Mouse (Mus musculus): ENCODE data around the gene Chchd3.

Chchd3 gene

DNA sequence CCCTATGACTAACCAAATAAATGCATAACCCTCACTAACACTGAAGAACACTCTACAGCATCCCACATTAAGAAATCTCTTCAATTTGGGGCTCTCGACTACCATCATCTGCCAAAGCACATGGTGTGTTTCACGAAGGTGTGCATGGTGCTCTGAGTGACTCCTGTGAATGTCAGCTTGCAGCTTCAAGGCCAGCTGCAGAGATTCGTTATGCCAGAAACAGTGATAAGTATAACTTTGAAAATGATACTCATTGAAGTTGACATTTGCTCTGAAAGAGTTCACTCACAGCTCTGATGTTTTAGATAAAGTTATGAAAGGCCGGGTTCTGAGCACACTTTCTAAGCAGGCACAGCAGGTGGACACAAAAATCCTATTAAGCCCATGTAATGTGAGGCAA, 3.7 kb downstream of the Chchd3 start:
- H3K36me3 ChIP-seq (ENCODE audit: insufficient read depth, low read length), result peaks cover 53% of the 10 kb centered on the region
- TF ChIP-seq CTCF (conservative IDR thresholded peaks at IDR 0.05; ENCODE audit: low read length), result no peak
- TF ChIP-seq NANOG (IDR thresholded peaks at IDR 0.05; ENCODE audit: borderline replicate concordance, low read length), result no peak
- no peak for TF ChIP-seq POU5F1 (IDR thresholded peaks at IDR 0.05; ENCODE audit: borderline replicate concordance, low read length)
- H3K9me3 ChIP-seq (ENCODE audit: low read length), result no peaks in the 10 kb centered on the region
- H3K27me3 ChIP-seq (ENCODE audit: insufficient read depth, low read length), result no peaks in the 10 kb centered on the region
- H3K4me3 ChIP-seq (replicated peaks; ENCODE audit: low read length), result no peak overlapping the region
- peaks cover 31% of the 10 kb centered on the region for H3K4me1 ChIP-seq (replicated peaks; ENCODE audit: low read depth, low read length)

DNA sequence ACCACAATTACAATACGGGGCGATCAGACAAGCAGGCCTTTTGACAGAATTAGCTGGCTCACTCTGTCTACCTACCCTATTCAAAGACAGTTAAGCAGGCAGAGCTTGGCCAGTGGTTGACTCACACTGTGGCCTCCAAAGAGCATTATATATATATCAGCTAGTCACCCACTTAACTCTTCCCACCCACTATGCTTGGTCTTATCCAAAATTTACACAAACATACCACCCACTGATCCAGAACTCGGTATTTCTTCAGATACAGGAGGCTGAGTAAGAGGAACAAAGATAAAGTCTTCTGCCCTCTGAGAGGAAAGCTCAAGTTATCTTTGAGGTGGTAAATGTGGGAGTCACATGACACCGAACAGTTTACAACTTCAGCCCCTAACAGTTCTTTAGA, 4.4 kb downstream of the Chchd3 start:
- H3K4me1 ChIP-seq (replicated peaks; ENCODE audit: low read depth, low read length), result peaks cover 31% of the 10 kb centered on the region
- H3K9me3 ChIP-seq (ENCODE audit: low read length), result no peaks in the 10 kb centered on the region
- TF ChIP-seq NANOG (IDR thresholded peaks at IDR 0.05; ENCODE audit: borderline replicate concordance, low read length) (no peak), POU5F1 (IDR thresholded peaks at IDR 0.05; ENCODE audit: borderline replicate concordance, low read length) (no peak), CTCF (conservative IDR thresholded peaks at IDR 0.05; ENCODE audit: low read length) (no peak)
- H3K4me3 ChIP-seq (replicated peaks; ENCODE audit: low read length), result no peak overlapping the region
- peaks cover 53% of the 10 kb centered on the region for H3K36me3 ChIP-seq (ENCODE audit: insufficient read depth, low read length)
- H3K27me3 ChIP-seq (ENCODE audit: insufficient read depth, low read length), result no peaks in the 10 kb centered on the region

GRCm38 (mm10) chr6:33054946-33055345, 5.1 kb downstream of the Chchd3 start:
- TF ChIP-seq NANOG (IDR thresholded peaks at IDR 0.05; ENCODE audit: borderline replicate concordance, low read length), result no peak
- H3K36me3 ChIP-seq (ENCODE audit: insufficient read depth, low read length), result peaks cover 53% of the 10 kb centered on the region

GRCm38 (mm10) chr6:33051642-33052041, 8.4 kb downstream of the Chchd3 start:
- TF ChIP-seq POU5F1 (IDR thresholded peaks at IDR 0.05; ENCODE audit: borderline replicate concordance, low read length) (no peak), NANOG (IDR thresholded peaks at IDR 0.05; ENCODE audit: borderline replicate concordance, low read length) (no peak), CTCF (conservative IDR thresholded peaks at IDR 0.05; ENCODE audit: low read length) (no peak)
- Histone ChIP-seq H3K9me3 (ENCODE audit: low read length) (no peaks in the 10 kb centered on the region), H3K4me1 (replicated peaks; ENCODE audit: low read depth, low read length) (peaks cover 13% of the 10 kb centered on the region; the same call in 1 of the 2 replicates), H3K27me3 (ENCODE audit: insufficient read depth, low read length) (no peaks in the 10 kb centered on the region), H3K4me3 (replicated peaks; ENCODE audit: low read length) (no peak overlapping the region), H3K36me3 (ENCODE audit: insufficient read depth, low read length) (peaks cover 59% of the 10 kb centered on the region)

More at GRCm38 (mm10) chr6:33054946-33055345, 5.1 kb downstream of the Chchd3 start:
- peaks cover 31% of the 10 kb centered on the region for H3K4me1 ChIP-seq (replicated peaks; ENCODE audit: low read depth, low read length)
- no peak overlapping the region for H3K4me3 ChIP-seq (replicated peaks; ENCODE audit: low read length)
- H3K9me3 ChIP-seq (ENCODE audit: low read length), result no peaks in the 10 kb centered on the region
- no peaks in the 10 kb centered on the region for H3K27me3 ChIP-seq (ENCODE audit: insufficient read depth, low read length)

GRCm38 (mm10) chr6:33049705-33050420, 10.2 kb downstream of the Chchd3 start:
- no peak overlapping the region for H3K4me3 ChIP-seq (replicated peaks; ENCODE audit: low read length)
- peaks cover 13% of the 10 kb centered on the region; the same call in 1 of the 2 replicates for H3K4me1 ChIP-seq (replicated peaks; ENCODE audit: low read depth, low read length)
- peaks cover 50% of the 10 kb centered on the region for H3K36me3 ChIP-seq (ENCODE audit: insufficient read depth, low read length)
- no peak for TF ChIP-seq POU5F1 (IDR thresholded peaks at IDR 0.05; ENCODE audit: borderline replicate concordance, low read length)
- TF ChIP-seq NANOG (IDR thresholded peaks at IDR 0.05; ENCODE audit: borderline replicate concordance, low read length), result no peak
- no peak for TF ChIP-seq CTCF (conservative IDR thresholded peaks at IDR 0.05; ENCODE audit: low read length)
- H3K9me3 ChIP-seq (ENCODE audit: low read length), result no peaks in the 10 kb centered on the region
- no peaks in the 10 kb centered on the region for H3K27me3 ChIP-seq (ENCODE audit: insufficient read depth, low read length)

- Histone ChIP-seq H3K36me3 (ENCODE audit: insufficient read depth, low read length) (peaks cover 49% of the 10 kb centered on the region), H3K4me1 (replicated peaks; ENCODE audit: low read depth, low read length) (peaks cover 8% of the 10 kb centered on the region), H3K9me3 (ENCODE audit: low read length) (no peaks in the 10 kb centered on the region), H3K4me3 (replicated peaks; ENCODE audit: low read length) (no peak overlapping the region), H3K27me3 (ENCODE audit: insufficient read depth, low read length) (no peaks in the 10 kb centered on the region)
- TF ChIP-seq NANOG (IDR thresholded peaks at IDR 0.05; ENCODE audit: borderline replicate concordance, low read length), result no peak
- no peak for TF ChIP-seq POU5F1 (IDR thresholded peaks at IDR 0.05; ENCODE audit: borderline replicate concordance, low read length)
- TF ChIP-seq CTCF (conservative IDR thresholded peaks at IDR 0.05; ENCODE audit: low read length), result no peak
These were observed 16.6 kb downstream of the Chchd3 start for GRCm38 (mm10) chr6:33043480-33043879.

GRCm38 (mm10) chr6:33042880-33043279, 17.2 kb downstream of the Chchd3 start:
- no peak for TF ChIP-seq POU5F1 (IDR thresholded peaks at IDR 0.05; ENCODE audit: borderline replicate concordance, low read length)
- Histone ChIP-seq H3K4me3 (replicated peaks; ENCODE audit: low read length) (no peak overlapping the region), H3K27me3 (ENCODE audit: insufficient read depth, low read length) (no peaks in the 10 kb centered on the region), H3K4me1 (replicated peaks; ENCODE audit: low read depth, low read length) (peaks cover 8% of the 10 kb centered on the region), H3K36me3 (ENCODE audit: insufficient read depth, low read length) (peaks cover 47% of the 10 kb centered on the region), H3K9me3 (ENCODE audit: low read length) (no peaks in the 10 kb centered on the region)

GRCm38 (mm10) chr6:33041978-33042377, 18.1 kb downstream of the Chchd3 start:
- Histone ChIP-seq H3K9me3 (ENCODE audit: low read length) (no peaks in the 10 kb centered on the region), H3K36me3 (ENCODE audit: insufficient read depth, low read length) (peaks cover 51% of the 10 kb centered on the region), H3K4me3 (replicated peaks; ENCODE audit: low read length) (no peak overlapping the region), H3K4me1 (replicated peaks; ENCODE audit: low read depth, low read length) (peaks cover 8% of the 10 kb centered on the region), H3K27me3 (ENCODE audit: insufficient read depth, low read length) (no peaks in the 10 kb centered on the region)
- TF ChIP-seq CTCF (conservative IDR thresholded peaks at IDR 0.05; ENCODE audit: low read length) (no peak), POU5F1 (IDR thresholded peaks at IDR 0.05; ENCODE audit: borderline replicate concordance, low read length) (no peak), NANOG (IDR thresholded peaks at IDR 0.05; ENCODE audit: borderline replicate concordance, low read length) (no peak)
